Mouse (Mus musculus): Measurements from ENCODE around the gene Mad1l1.

DNA sequence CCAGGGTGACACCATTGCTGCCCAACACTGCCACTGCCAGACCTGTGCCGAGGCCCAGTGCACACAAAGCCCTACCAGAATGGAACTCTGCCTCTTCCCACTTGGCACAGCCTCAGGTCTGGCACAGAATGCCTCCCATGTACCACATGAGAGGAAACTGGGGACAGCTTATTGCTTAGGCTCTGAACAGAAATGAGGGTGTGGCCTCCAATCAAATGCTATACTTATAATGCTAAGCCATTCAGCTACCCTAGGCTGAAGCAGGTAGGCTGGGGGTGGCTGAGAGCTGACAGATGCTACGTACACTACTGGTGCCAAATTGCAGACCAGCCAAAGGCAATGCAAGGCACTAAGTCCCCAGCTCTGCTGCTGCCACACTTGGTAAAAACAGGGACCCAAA, 69.4 kb downstream of the Mad1l1 start:
- TF ChIP-seq CTCF (IDR thresholded peaks at IDR 0.05; ENCODE audit: borderline replicate concordance, extremely low read depth, insufficient read depth, insufficient read length) (no peak), POLR2A (IDR thresholded peaks at IDR 0.05; ENCODE audit: borderline replicate concordance, extremely low read depth, insufficient read depth, insufficient read length, poor library complexity, severe bottlenecking) (no peak)
